Mouse (Mus musculus) intestine, postnatal 0 days (tissue): ENCODE results near the gene Men1. TPM values are rescaled to one million over a fixed set of nuclear protein-coding genes. Genes with fewer than 3 reads are reported as not detected.

ENCODE experiments used
- ATAC-seq: fragments of 200-750 bp; cut with Nextera tagmentation; 2 replicates; pipeline ENCODE4 v1.8.0; 2017; ENCODE audit warnings: mild to moderate bottlenecking, moderate TSS enrichment, moderate library complexity
- H3K27ac ChIP-seq: fragments of 300-500 bp; sonication (generic); 2 replicates; pipeline ENCODE4 v1.5.1; 2014; ENCODE audit warnings: mild to moderate bottlenecking, low read depth, low read length, moderate library complexity
- H3K27me3 ChIP-seq: fragments of 300-500 bp; sonication (generic); replicated peaks from 2 replicates; pipeline ENCODE4 v1.6.1; 2014; ENCODE audit warnings: low read length, mixed read lengths; ENCODE audit not compliant: control insufficient read depth, insufficient read depth
- H3K36me3 ChIP-seq: fragments of 300-500 bp; sonication (generic); 2 replicates; pipeline ENCODE4 v1.6.1; 2014; ENCODE audit warnings: mild to moderate bottlenecking, moderate library complexity; ENCODE audit not compliant: control insufficient read depth, insufficient read depth
- H3K4me1 ChIP-seq: fragments of 300-500 bp; sonication (generic); replicated peaks from 2 replicates; pipeline ENCODE4 v1.6.1; 2014; ENCODE audit warnings: antibody characterized with exemption, low read length, mixed read lengths; ENCODE audit not compliant: control insufficient read depth, insufficient read depth
- H3K4me2 ChIP-seq: fragments of 300-500 bp; sonication (generic); replicated peaks from 2 replicates; pipeline ENCODE4 v1.6.1; 2014; ENCODE audit warnings: low read depth, mild to moderate bottlenecking, moderate library complexity
- H3K4me3 ChIP-seq: fragments of 300-500 bp; sonication (generic); 2 replicates; pipeline ENCODE4 v1.5.1; 2014; ENCODE audit warnings: low read depth, low read length
- H3K9ac ChIP-seq: fragments of 300-500 bp; sonication (generic); 2 replicates; pipeline ENCODE4 v1.6.1; 2014; ENCODE audit warnings: mild to moderate bottlenecking, low read depth, low read length
- H3K9me3 ChIP-seq: fragments of 300-500 bp; sonication (generic); 2 replicates; pipeline ENCODE4 v1.6.1; 2016; ENCODE audit warnings: mixed run types; ENCODE audit not compliant: control insufficient read depth
- CTCF ChIP-seq: sonication (generic); IDR thresholded peaks from 2 replicates; pipeline ENCODE4 v1.5.1; 2016; ENCODE audit warnings: low read depth, mild to moderate bottlenecking, control low read depth, antibody characterized with exemption, moderate library complexity
- WGBS: fragments of 180-500 bp; shearing (Covaris S2); extraction: QIAGEN DNeasy Blood & Tissue Kit; methylation state at CpG from one replicate; pipeline ENCODE4 v1.1.7; 2014; 5-methylcytosine and 5-hydroxymethylcytosine counted together
- polyA plus RNA-seq: library from polyadenylated mRNA; unstranded; fragments of >200 nt; fragmentation: Nextera tagmentation; extraction: Ambion mirVana; gene quantifications from 2 replicates; pipeline ENCODE4 v1.2.1, GENCODE M21; 2015

The Men1 gene
- polyA plus RNA-seq, 1 experiment from 2014 or later: 17.1 TPM

- H3K9me3 ChIP-seq: no peaks in the 10 kb centered on the region
- no peak overlapping the region for H3K4me3 ChIP-seq
- peaks cover 20% of the 10 kb centered on the region for H3K36me3 ChIP-seq
- H3K4me2 ChIP-seq: no peak overlapping the region
- no peak overlapping the region for H3K27ac ChIP-seq
- no peaks in the 10 kb centered on the region; the same call in 1 of the 2 replicates for H3K4me1 ChIP-seq
- H3K27me3 ChIP-seq: no peaks in the 10 kb centered on the region
- TF ChIP-seq CTCF: no peak
- H3K9ac ChIP-seq: no peak overlapping the region
- ATAC-seq: no peak
- WGBS: 69% methylated on average over 4 of the region's 4 CpGs
Measured at GRCm38 (mm10) chr19:6382323-6382924, 47.6 kb downstream of the Men1 start.

- H3K4me1 ChIP-seq: no peaks in the 10 kb centered on the region; the same call in 1 of the 2 replicates
- H3K4me3 ChIP-seq: no peak overlapping the region
- ATAC-seq: no peak
Measured at GRCm38 (mm10) chr19:6383470-6383869, 48.7 kb downstream of the Men1 start.

GRCm38 (mm10) chr19:6384128-6384527, 49.3 kb downstream of the Men1 start, which contains the start of gene Pygm:
Gene Pygm, plus strand, starts transcription at chr19:6384399.
- Histone ChIP-seq H3K27me3 (no peaks in the 10 kb centered on the region), H3K4me3 (no peak within 1 kb of the TSS), H3K27ac (no peak within 1 kb of the TSS), H3K4me1 (no peaks in the 10 kb centered on the region; the same call in 1 of the 2 replicates), H3K9ac (no peak within 1 kb of the TSS), H3K4me2 (peak within 1 kb of the TSS; percentile 35), H3K36me3 (peaks cover 4% of the 10 kb centered on the region), H3K9me3 (no peaks in the 10 kb centered on the region)
- ATAC-seq: no peak
- 36% methylated on average over 7 of the region's 7 CpGs for WGBS
- no peak for TF ChIP-seq CTCF

More at GRCm38 (mm10) chr19:6383470-6383869, 48.7 kb downstream of the Men1 start:
- H3K27ac ChIP-seq: no peak overlapping the region
- 51% methylated on average over 5 of the region's 5 CpGs for WGBS
- no peak overlapping the region for H3K4me2 ChIP-seq
- no peak overlapping the region for H3K9ac ChIP-seq
- H3K9me3 ChIP-seq: no peaks in the 10 kb centered on the region
- H3K27me3 ChIP-seq: no peaks in the 10 kb centered on the region
- peaks cover 11% of the 10 kb centered on the region for H3K36me3 ChIP-seq
- no peak for TF ChIP-seq CTCF

- no peak overlapping the region for H3K27ac ChIP-seq
- H3K27me3 ChIP-seq: no peaks in the 10 kb centered on the region
- no peaks in the 10 kb centered on the region for H3K36me3 ChIP-seq
- no peak for TF ChIP-seq CTCF
- H3K4me1 ChIP-seq: no peaks in the 10 kb centered on the region; the same call in none of the 2 replicates
- 65% methylated on average over 11 of the region's 11 CpGs for WGBS
- no peak overlapping the region for H3K4me3 ChIP-seq
- no peaks in the 10 kb centered on the region for H3K9me3 ChIP-seq
- no peak for ATAC-seq
- H3K9ac ChIP-seq: no peak overlapping the region
- peak overlapping the region; percentile 35; the same call in 1 of the 2 replicates for H3K4me2 ChIP-seq
Measured at GRCm38 (mm10) chr19:6384954-6385353, 50.2 kb downstream of the Men1 start.

GRCm38 (mm10) chr19:6385419-6385818, 50.6 kb downstream of the Men1 start:
- no peaks in the 10 kb centered on the region for H3K36me3 ChIP-seq
- ATAC-seq: no peak
- H3K9ac ChIP-seq: no peak overlapping the region
- 63% methylated on average over 5 of the region's 5 CpGs for WGBS
- TF ChIP-seq CTCF: no peak
- H3K4me3 ChIP-seq: no peak overlapping the region
- H3K27me3 ChIP-seq: no peaks in the 10 kb centered on the region
- no peaks in the 10 kb centered on the region; the same call in none of the 2 replicates for H3K4me1 ChIP-seq
- H3K9me3 ChIP-seq: no peaks in the 10 kb centered on the region
- peak overlapping the region; percentile 9; the same call in 1 of the 2 replicates for H3K4me2 ChIP-seq
- H3K27ac ChIP-seq: no peak overlapping the region

GRCm38 (mm10) chr19:6385821-6386220, 51.0 kb downstream of the Men1 start:
- no peak overlapping the region for H3K9ac ChIP-seq
- H3K27me3 ChIP-seq: no peaks in the 10 kb centered on the region
- peak overlapping the region; percentile 9; the same call in 1 of the 2 replicates for H3K4me2 ChIP-seq
- no peak for TF ChIP-seq CTCF
- no peak overlapping the region for H3K27ac ChIP-seq
- no peaks in the 10 kb centered on the region for H3K36me3 ChIP-seq
- ATAC-seq: no peak
- WGBS: 75% methylated on average over 7 of the region's 7 CpGs
- H3K4me1 ChIP-seq: no peaks in the 10 kb centered on the region; the same call in none of the 2 replicates
- no peak overlapping the region for H3K4me3 ChIP-seq
- no peaks in the 10 kb centered on the region for H3K9me3 ChIP-seq
